Mouse (Mus musculus) C2C12 (cell line): Measurements from ENCODE around the gene 2010300C02Rik. TPM values are rescaled to one million over a fixed set of nuclear protein-coding genes. Genes with fewer than 3 reads are reported as not detected.
"Not testable (repeated sequence)": the region's sequence is repeated elsewhere in the genome, so short reads cannot be mapped to it uniquely, and the experiment has no call there.

ENCODE experiments used
- H3K27me3 ChIP-seq: one replicate; pipeline ENCODE4 v1.6.1; 2011; ENCODE audit not compliant: control insufficient read depth, insufficient read depth, insufficient read length
- H3K36me3 ChIP-seq: one replicate; pipeline ENCODE4 v1.6.1; 2011; ENCODE audit not compliant: control insufficient read depth, insufficient read depth
- H3K4me3 ChIP-seq: one replicate; pipeline ENCODE4 v1.5.1; 2011; ENCODE audit warnings: mild to moderate bottlenecking, control low read depth; ENCODE audit not compliant: poor library complexity, insufficient read depth, severe bottlenecking
- H3K79me2 ChIP-seq: one replicate; pipeline ENCODE4 v1.6.1; 2011; ENCODE audit not compliant: control insufficient read depth, insufficient read depth
- H3K79me3 ChIP-seq: one replicate; pipeline ENCODE4 v1.6.1; 2011; ENCODE audit warnings: low read depth, control low read depth
- H3ac ChIP-seq: one replicate; pipeline ENCODE3; 2011; ENCODE audit warnings: low read depth; ENCODE audit not compliant: control insufficient read depth, insufficient read length
- CEBPB ChIP-seq: IDR thresholded peaks from one replicate; pipeline ENCODE4 v1.6.1; 2011; ENCODE audit warnings: low read depth, mild to moderate bottlenecking, control low read depth, moderate library complexity
- CTCF ChIP-seq: IDR thresholded peaks from one replicate; pipeline ENCODE4 v1.5.1; 2011; ENCODE audit not compliant: control insufficient read depth, insufficient read depth, insufficient read length
- FOSL1 ChIP-seq: IDR thresholded peaks from one replicate; pipeline ENCODE4 v1.8.0; 2011; ENCODE audit warnings: mild to moderate bottlenecking, low read length; ENCODE audit not compliant: poor library complexity, insufficient read depth, severe bottlenecking
- MAX ChIP-seq: IDR thresholded peaks from one replicate; pipeline ENCODE4 v1.6.1; 2011; ENCODE audit warnings: mild to moderate bottlenecking, control low read depth
- MYOD1 ChIP-seq: IDR thresholded peaks from one replicate; pipeline ENCODE4 v1.6.1; 2011; ENCODE audit warnings: low read depth; ENCODE audit not compliant: control insufficient read depth, insufficient read length
- MYOG ChIP-seq: IDR thresholded peaks from one replicate; pipeline ENCODE4 v1.6.1; 2011; ENCODE audit not compliant: control insufficient read depth, insufficient read length; ENCODE audit errors: extremely low read depth
- USF1 ChIP-seq: IDR thresholded peaks from one replicate; pipeline ENCODE4 v1.6.1; 2011; ENCODE audit warnings: low read depth, mild to moderate bottlenecking, control low read depth, moderate library complexity
- polyA plus RNA-seq: library from polyadenylated mRNA; unstranded; fragments of >200 nt; fragmentation: generic; extraction: Trizol; gene quantifications from one replicate; pipeline ENCODE4 v1.2.1, GENCODE M21; 2012; ENCODE audit warnings: missing spikeins

Gene 2010300C02Rik
- polyA plus RNA-seq, 1 experiment = not detected

- peaks cover 21% of the 10 kb centered on the region for H3K27me3 ChIP-seq
- H3ac ChIP-seq = no peak overlapping the region
- no peak for TF ChIP-seq MAX
- no peak for TF ChIP-seq MYOD1
- TF ChIP-seq FOSL1 = no peak
- no peak for TF ChIP-seq CTCF
- no peak for TF ChIP-seq USF1
- no peak for TF ChIP-seq CEBPB
- no peak for TF ChIP-seq MYOG
- no peak overlapping the region for H3K4me3 ChIP-seq
- no peaks in the 10 kb centered on the region for H3K79me2 ChIP-seq
- no peaks in the 10 kb centered on the region for H3K36me3 ChIP-seq
- H3K79me3 ChIP-seq = no peaks in the 10 kb centered on the region
These were observed 105.8 kb downstream of the 2010300C02Rik start for GRCm38 (mm10) chr1:37614130-37614529.

GRCm38 (mm10) chr1:37611032-37611431, 108.9 kb downstream of the 2010300C02Rik start:
- Histone ChIP-seq H3K79me3 (no peaks in the 10 kb centered on the region), H3K36me3 (no peaks in the 10 kb centered on the region), H3K27me3 (peaks cover 18% of the 10 kb centered on the region), H3ac (no peak overlapping the region), H3K4me3 (no peak overlapping the region), H3K79me2 (no peaks in the 10 kb centered on the region)
- TF ChIP-seq CEBPB = no peak
- no peak for TF ChIP-seq MYOD1
- TF ChIP-seq FOSL1 = no peak
- TF ChIP-seq MYOG = no peak
- TF ChIP-seq USF1 = no peak
- no peak for TF ChIP-seq MAX
- no peak for TF ChIP-seq CTCF

GRCm38 (mm10) chr1:37610242-37610641, 109.6 kb downstream of the 2010300C02Rik start:
- H3K36me3 ChIP-seq = no peaks in the 10 kb centered on the region
- H3K79me3 ChIP-seq = no peaks in the 10 kb centered on the region
- no peaks in the 10 kb centered on the region for H3K79me2 ChIP-seq
- no peak for TF ChIP-seq MAX
- no peak for TF ChIP-seq USF1
- TF ChIP-seq FOSL1 = no peak
- no peak for TF ChIP-seq CTCF
- TF ChIP-seq CEBPB = no peak
- TF ChIP-seq MYOD1 = no peak
- TF ChIP-seq MYOG = no peak
- no peak overlapping the region for H3ac ChIP-seq
- peaks cover 13% of the 10 kb centered on the region for H3K27me3 ChIP-seq
- H3K4me3 ChIP-seq = no peak overlapping the region

GRCm38 (mm10) chr1:37605694-37606093, 114.2 kb downstream of the 2010300C02Rik start:
- H3K36me3 ChIP-seq, H3ac ChIP-seq, H3K79me2 ChIP-seq, H3K4me3 ChIP-seq, H3K79me3 ChIP-seq, H3K27me3 ChIP-seq: not testable (repeated sequence)

GRCm38 (mm10) chr1:37603206-37603605, 116.7 kb downstream of the 2010300C02Rik start:
- no peaks in the 10 kb centered on the region for H3K36me3 ChIP-seq
- no peaks in the 10 kb centered on the region for H3K79me3 ChIP-seq
- H3ac ChIP-seq = no peak overlapping the region
- H3K79me2 ChIP-seq = no peaks in the 10 kb centered on the region
- no peaks in the 10 kb centered on the region for H3K27me3 ChIP-seq
- TF ChIP-seq MAX (no peak), MYOG (no peak), MYOD1 (no peak), CTCF (no peak), USF1 (no peak)
- H3K4me3 ChIP-seq = no peak overlapping the region

GRCm38 (mm10) chr1:37602268-37602667, 117.6 kb downstream of the 2010300C02Rik start:
- H3K4me3 ChIP-seq = no peak overlapping the region
- TF ChIP-seq CEBPB = no peak
- no peak for TF ChIP-seq MYOD1
- no peak for TF ChIP-seq USF1
- TF ChIP-seq MAX = no peak
- no peak for TF ChIP-seq CTCF
- TF ChIP-seq MYOG = no peak
- no peak for TF ChIP-seq FOSL1
- no peak overlapping the region for H3ac ChIP-seq
- no peaks in the 10 kb centered on the region for H3K27me3 ChIP-seq
- H3K79me2 ChIP-seq = no peaks in the 10 kb centered on the region
- H3K36me3 ChIP-seq = no peaks in the 10 kb centered on the region
- H3K79me3 ChIP-seq = no peaks in the 10 kb centered on the region
